Mouse (Mus musculus): ENCODE measurements around the gene Meis1. TPM values are rescaled to one million over a fixed set of nuclear protein-coding genes. Genes with fewer than 3 reads are reported as not detected.

Meis1 gene
- total RNA-seq, 2 experiments from 2014 or later = 26.5 to 31.4 TPM

DNA sequence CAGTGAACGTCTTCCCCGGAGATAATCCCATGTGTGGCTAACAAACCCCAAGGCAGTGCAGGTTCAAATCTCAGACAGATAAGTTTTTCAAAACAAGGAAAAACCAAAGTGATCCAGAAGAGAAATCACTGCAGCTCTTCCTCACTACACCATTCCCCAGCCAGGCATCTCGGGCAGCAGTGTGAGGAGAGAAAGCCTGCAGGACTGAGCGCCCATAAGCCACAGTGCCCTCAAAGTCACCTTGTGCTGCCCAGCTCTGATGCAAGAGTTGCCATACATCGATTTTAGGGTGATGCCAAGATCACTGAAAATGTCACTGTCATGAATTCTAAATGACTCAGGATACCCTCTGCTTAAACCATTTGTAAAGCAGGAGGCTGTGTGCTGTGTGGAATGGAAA lies 15.7 kb downstream of the Meis1 start:
- no peak for DNase-seq (ENCODE audit: low spot score)
- intact Hi-C loops (cut with DNase I) = no loop called here

DNA sequence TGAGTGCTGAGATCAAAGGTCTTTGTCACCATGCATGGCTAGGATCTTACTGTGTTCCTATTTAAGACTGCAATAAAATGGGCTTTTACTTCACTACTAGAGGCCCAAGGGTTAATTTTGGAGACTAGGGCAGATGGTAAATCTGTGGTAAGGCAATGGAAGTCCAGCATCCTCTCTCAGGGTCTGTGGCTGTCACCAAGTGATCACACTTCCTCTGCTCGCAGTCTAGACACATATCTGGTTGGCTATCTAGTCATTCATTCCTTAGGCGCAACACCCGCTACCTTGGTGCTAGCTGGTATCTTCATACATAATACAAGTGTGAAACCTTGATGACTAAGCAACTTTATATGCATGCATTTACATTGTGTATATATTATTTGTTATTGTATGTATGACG lies 22.0 kb downstream of the Meis1 start:
- intact Hi-C loops (cut with DNase I) = no loop called here
- no peak for DNase-seq (ENCODE audit: low spot score)

DNA sequence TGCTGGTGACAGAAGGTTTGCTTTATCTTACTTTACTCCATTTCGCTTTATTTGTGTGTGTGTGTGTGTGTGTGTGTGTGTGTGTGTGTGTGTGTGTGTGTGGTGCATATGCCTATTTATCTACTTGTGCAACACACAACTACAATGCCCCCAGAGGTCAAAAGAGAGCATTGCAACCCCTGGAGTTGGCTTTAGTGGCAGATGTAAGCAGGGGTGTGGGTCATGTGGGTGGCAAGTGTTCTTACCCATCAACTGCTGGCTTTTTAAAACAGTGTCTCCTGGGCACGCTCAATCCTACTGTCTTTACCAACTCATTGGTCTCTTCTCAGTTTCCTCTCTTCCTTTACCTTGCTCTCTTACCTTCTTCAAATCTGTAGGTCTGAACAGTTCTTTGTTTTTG lies 22.5 kb downstream of the Meis1 start:
- intact Hi-C loops (cut with DNase I) = no loop called here
- DNase-seq (ENCODE audit: low spot score) = no peak

DNA sequence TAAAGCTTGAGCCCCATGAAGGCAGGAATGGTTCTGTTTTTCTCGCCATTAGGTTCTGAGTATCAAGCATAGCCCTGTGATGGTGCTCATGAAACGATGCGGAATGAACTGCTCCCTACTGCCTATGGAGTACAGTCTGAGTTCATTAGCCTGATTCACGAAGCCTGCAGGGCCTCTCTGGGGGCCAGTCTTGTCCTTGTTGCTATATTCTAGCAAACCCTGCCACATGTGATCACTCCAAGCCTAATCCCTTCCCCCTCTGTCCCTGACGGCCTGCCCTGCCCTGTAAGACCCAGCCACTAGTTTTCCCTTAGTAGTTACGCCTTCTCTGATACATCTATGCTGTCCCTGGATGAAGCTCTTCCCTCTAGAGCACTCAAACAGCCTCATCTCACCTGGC lies 26.0 kb downstream of the Meis1 start:
- intact Hi-C loops (cut with DNase I) = no loop called here
- DNase-seq (ENCODE audit: low spot score) = no peak

DNA sequence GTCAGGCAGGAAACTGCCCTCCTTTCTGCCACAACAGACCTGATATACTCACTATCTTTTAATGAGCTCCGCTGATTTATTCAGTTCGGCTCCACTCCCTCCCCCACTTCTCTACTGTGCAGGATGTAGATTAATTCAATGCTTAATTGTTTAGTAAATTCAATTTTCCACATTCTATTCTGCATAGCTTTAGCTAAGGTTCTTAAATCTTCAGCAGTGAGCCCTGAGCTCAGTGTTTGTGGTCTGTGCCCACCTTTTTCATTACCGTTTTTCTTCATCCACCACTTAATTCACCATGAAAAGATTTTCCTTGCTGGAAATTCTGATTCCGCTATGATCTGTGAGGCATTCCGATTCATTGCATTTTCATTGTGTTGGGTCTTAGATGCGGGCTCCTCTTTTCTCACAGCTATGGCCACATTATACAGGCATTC lies 28.5 kb downstream of the Meis1 start:
- intact Hi-C loops (cut with DNase I) = no loop called here
- DNase-seq (ENCODE audit: low spot score) = no peak

DNA sequence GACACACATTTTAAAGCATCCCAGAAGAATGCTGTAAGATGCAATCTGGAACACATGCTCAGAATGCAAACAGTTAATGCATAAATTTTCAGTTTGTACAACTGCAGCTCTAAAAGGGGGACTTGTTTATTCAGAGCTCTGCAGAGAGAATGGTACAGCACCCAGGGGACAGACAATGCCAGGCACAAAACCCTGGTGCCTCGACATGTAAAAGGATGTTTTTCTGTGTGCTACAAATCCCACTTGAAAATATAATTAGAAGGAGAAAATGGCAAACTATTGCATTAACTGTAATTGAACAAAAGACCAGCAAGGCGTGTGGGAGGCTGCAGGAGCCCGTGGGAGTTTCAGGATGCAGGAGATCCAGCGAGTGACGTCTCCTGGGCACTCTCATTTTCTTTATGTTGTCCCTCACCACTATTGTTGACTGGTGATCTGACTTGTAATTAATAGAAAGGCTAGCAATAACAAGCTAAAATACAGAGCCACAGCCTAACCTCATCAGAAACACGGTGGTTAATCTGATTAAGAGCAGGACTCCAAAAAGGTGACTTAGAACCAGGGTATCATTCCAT lies 29.0 kb downstream of the Meis1 start:
- DNase-seq (ENCODE audit: low spot score) = no peak
- intact Hi-C loops (cut with DNase I) = no loop called here

DNA sequence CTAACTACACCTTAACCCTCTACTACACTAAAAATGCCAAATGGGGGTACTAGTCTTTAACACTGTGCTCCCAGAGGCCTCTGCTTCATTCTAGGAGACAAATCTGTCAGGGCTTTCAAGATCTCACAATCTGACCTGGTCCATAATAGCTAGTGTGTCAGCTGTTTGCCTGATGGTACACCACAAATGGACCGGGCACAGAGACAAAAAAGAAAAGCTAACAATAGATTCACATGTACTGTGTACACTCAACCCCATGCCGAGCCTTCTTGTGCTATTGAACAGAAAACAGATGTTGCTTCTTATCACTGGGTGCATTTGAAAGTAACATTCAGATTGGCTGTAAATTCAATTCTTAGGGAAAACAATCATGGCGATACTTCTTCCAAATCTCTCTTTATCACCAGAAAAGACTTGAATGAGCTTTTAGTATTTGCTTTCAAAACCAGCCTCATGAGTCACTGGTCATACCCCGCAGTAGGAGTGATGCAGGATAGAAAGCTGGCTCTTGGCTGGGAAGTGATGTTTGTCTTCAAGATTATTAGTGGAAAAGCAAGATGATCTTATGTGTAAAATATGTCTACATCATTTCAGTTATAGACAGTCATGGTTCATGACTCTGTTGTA lies 30.0 kb downstream of the Meis1 start:
- no peak for DNase-seq (ENCODE audit: low spot score)
- intact Hi-C loops (cut with DNase I) = no loop called here

DNA sequence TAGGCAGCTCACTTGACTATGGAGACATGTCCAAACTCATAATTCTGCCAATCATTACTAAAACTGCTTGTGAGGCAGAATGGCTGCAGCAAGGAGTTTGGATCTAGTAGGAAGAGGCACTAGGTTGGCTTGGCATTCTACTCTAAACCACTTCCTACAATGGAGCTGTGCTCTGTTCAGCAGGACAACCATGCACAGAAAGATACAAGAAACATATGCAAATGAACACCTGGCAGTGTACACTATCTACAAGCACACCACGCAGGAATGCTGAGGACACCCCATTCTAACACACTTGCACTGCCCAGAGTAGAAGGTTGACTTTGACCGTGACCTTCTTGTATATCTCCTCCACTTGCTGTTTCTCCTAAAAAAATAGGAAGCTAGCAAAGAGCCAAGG lies 35.0 kb downstream of the Meis1 start:
- no peak for DNase-seq (ENCODE audit: low spot score)
- intact Hi-C loops (cut with DNase I) = no loop called here

DNA sequence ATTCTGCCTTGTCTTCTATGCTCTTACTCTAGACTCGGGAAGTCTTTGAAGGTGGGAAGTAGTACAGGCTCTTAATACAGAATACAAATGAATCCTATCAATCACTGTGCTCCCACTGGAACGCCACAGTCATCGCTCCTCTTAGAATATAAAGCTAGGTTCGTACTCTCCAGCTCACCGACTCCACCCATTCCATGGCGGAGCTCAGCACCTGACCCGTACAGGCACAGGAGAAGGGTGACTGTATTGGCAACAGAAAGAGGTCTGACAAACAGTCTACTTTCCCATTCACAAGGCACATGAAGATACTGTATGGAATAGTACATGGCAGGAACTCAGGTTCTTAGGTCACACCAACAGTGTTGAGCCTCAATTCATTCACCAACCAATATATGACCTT lies 35.5 kb downstream of the Meis1 start:
- intact Hi-C loops (cut with DNase I) = no loop called here
- no peak for DNase-seq (ENCODE audit: low spot score)

DNA sequence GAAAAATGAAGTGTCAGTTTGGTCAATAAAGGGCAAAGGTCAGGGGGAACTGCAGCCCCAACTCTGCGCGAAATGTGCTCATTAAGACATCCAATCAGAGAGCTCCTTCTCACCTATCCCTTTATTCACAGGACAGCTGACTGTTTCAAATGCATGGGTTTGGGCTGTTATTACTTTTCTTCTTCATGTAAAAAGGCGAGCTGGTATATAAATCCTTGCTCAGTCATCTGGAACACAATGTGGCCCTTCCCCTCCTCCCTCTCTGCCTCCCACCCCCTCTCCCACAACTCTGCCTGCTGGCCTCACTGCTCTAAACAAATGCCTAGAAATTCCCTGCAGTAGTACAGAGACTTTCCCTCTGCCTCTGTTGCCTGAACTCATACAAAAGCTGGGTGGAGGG lies 36.5 kb downstream of the Meis1 start:
- no peak for DNase-seq (ENCODE audit: low spot score)

DNA sequence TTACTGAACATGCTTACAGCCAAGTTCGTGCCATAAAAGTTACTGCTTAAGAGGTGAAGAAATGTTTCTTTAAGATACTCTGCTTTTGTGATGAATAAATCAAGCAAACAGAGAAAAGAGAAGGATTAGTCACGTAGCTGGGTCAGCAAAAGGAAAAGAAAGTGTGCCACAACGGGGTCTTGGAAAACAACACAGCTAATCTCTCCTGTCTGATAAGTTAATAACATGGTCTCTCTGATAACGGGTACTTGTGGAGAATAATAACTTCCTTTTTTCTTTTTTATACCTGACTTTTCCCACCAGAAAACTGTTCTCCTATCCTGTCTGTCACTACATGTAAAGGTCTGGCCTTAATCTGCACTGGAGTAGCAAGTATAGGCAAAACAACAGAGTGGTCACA lies 37.4 kb downstream of the Meis1 start:
- intact Hi-C loops (cut with DNase I) = no loop called here
- no peak for DNase-seq (ENCODE audit: low spot score)

More for the DNA sequence above, 36.5 kb downstream of the Meis1 start:
- intact Hi-C loops (cut with DNase I) = no loop called here

DNA sequence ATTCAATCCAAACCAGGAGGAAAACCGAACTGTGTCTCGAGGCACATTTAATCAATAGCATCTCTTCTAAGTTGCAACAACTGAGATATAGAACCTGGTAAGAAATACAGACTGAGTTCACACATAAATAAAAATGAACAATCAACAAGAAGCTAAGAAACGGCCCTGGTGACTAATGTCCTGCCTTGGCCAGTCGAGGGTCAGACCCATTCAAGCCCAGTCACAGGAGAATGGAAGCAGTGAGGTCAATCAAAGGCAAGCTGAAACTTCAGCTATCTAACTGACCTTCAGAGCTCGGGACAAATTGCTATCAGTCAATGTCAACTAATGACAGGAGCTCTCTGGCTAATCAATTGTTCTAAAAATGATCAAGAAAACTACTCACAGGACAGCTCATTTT lies 38.2 kb downstream of the Meis1 start:
- DNase-seq (ENCODE audit: low spot score) = no peak
- intact Hi-C loops (cut with DNase I) = no loop called here

DNA sequence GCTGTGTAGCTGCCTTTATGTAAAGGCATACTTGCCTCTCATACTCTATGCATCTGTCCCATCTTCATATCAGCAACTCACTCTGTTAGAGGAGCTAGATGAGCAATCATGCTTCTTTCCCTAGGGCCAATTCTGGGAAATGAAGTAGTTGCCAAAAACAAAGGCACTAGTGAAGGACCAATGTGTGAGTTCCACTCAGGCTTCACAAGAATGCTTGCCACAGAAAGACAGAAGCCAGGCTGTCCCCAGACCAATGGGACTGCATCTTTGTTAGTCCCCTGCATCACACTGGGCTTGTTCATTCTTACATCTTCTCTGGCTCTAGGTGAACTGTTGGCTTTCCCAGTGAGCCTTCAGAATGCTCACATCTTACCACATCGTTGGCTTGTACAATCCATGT lies 43.7 kb downstream of the Meis1 start:
- no peak for DNase-seq (ENCODE audit: low spot score)
- intact Hi-C loops (cut with DNase I) = no loop called here

DNA sequence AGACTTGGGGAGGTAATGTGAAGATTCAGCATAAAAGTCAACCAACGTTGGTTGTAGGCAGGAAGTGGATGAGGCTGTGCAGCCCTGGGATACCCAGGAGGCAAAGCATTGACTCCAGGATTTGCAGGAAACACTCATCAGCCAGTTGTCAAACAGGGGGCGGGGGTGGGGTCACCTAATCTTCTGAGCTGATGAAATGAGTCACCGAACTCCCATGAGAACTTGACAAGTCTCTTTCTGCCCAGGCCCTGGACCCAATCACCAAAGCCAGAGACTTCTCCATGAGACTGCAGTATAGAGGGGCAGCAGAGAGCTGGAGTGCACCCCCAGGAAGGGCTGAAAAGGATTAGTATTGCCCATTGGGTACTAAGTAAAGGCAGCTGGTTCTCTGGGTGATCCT lies 45.0 kb downstream of the Meis1 start:
- intact Hi-C loops (cut with DNase I) = no loop called here

DNA sequence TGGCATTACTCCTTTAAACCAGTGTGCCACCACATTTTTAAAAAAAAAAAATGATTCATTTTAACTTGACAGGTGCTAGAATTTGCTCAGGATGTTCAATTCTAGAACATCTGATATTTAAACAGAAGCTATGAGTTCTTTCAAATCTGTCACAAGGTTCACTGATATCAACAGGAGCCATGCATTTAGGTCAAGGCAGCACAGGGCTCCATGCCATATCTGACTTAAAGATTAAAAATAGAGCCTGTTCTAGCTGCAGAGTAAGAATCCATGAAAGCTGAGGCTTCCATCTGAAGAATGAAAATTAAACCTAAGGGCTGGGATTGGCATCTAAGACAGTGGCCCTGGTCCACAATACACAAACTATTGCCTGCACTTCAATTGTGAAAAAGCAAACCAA lies 45.8 kb downstream of the Meis1 start:
- DNase-seq (ENCODE audit: low spot score) = no peak
- intact Hi-C loops (cut with DNase I) = no loop called here

More for the DNA sequence above, 45.0 kb downstream of the Meis1 start:
- DNase-seq (ENCODE audit: low spot score) = no peak

DNA sequence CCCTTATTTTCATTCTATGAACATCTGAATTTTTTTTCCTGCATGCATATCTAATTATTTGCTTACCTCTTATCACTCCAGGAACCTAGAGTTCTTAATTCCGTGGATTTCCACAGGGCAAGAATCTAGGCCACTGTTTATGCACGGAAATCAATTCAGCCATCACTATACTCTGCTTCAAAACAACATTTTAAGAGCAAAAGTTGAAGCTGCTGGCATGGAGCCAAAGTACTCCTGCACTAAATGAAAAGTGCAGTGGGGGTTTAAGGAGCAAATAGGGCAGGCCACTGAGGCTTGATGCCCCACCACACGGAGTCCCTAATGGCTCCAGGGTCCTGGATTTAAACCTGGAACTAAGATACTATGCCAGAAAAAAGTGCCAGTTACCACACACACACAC lies 47.2 kb downstream of the Meis1 start:
- DNase-seq (ENCODE audit: low spot score) = no peak
- intact Hi-C loops (cut with DNase I) = no loop called here

DNA sequence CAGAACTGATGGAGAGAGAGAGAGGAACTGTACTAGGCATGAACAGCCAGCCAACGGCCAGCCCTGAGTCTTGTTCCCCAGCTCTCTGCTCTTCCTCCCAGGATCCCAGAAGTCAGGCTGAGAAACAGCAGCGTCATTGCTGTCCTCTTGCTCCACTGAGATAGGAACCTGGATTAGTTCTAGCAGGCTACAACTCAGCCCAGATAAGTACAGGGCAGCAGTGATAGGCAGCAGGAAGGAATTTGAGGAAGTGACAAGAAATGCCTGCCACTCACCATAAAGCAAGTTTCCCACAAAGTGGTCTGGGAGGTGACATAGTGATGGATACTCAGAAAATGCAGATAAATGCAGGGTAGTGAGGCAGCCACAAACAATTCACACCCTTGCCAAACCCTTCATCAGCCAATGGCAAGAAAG lies 48.9 kb downstream of the Meis1 start:
- no peak for DNase-seq (ENCODE audit: low spot score)
- intact Hi-C loops (cut with DNase I) = no loop called here

DNA sequence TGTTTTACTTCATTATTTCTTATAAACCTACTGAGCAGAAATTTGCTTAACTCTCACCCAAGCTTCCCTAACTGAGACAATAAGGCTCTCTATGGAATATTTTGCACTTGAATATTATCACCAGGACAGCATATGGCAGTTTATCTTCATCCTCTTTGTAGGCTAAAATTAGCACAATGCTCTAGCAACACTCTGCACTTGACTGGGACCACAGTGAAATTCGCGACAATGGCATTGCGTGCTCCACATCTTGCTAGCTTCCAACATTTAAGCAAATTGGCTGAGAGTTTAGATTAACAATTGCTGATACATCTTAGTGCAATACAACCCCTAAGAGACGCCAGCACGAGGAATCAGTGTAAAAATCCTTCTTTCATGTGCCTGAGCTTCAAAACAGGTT lies 54.4 kb downstream of the Meis1 start:
- DNase-seq (ENCODE audit: low spot score) = no peak
- intact Hi-C loops (cut with DNase I) = no loop called here

DNA sequence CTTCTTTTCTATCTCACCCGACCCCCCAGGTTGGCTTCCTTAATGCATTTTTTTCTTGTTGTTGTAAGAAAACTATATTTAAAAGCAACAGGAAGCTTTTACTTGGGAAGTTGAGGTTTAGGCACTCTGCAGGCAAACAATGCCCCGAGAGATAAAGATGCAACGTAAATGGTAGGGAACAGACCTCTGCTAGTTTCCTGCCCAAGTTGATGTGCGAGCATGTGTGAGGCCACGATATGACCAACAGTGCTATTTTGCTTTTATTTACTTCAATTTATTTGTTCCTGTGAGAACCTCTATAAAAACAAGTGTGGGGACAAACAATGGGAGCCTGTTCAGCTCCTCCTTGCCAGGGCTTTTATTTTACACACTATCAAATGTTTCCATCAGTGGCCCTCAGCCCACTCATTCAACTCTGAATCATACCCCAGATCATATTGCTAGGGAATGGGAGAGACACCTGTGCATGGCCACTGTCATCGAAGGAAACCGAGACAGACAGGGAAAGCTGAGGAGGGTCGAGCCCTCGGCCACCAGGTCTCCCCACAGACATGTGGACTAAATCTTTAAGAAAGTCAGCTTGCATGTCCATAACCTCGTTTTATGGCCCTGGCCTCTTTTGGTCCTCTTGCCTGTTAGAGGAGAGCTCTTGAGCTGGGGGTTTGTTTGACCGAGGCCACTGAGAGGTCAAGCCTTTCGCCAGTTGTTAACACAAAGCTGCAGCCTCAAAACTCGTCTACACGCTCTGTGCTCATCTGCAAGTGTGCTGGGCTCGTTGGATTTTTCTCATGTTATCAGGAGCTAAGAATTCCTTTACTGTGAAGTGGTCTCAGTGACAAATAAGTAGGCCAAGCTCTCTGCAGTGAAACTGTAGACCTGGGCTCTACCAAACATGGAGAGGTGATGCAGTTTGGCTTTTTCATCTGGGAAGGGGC lies 55.3 kb downstream of the Meis1 start:
- intact Hi-C loops (cut with DNase I) = no loop called here
- DNase-seq (ENCODE audit: low spot score) = no peak

DNA sequence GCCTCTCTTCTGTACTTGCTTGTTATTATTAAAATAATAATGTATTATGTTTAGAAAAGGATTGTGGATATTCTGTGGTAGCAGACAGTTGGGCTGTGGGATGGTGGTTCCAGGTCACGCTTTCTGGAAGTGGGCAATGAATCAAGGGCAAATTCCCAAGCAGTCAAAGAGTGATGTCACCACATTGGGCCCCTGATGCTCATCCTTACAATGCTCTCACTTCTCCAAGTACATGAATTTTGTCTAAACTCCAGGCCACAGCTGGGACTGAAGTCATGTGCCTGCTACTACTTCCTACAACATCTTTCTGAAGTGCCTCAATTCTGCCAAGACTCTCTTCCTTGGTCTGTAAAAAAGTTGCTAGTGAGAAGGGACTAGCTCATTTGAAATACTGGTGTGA lies 59.3 kb downstream of the Meis1 start:
- DNase-seq (ENCODE audit: low spot score) = no peak
- intact Hi-C loops (cut with DNase I) = loop anchor here (2.0 to 5.0 kb wide), 2 partner anchors 58 to 81 kb away; partner anchors contain the start of gene Meis1

Data from heart, postnatal 25 days (tissue).